Mouse (Mus musculus) hindbrain, embryonic 13.5 days (tissue): ENCODE measurements around the gene Rbms1. TPM values are rescaled to one million over a fixed set of nuclear protein-coding genes. Genes with fewer than 3 reads are reported as not detected.

Experiments used
- ATAC-seq: fragments of 200-750 bp; cut with Nextera tagmentation; 2 replicates; pipeline ENCODE4 v1.8.0; 2017; ENCODE audit warnings: moderate TSS enrichment; ENCODE audit not compliant: low FRiP score
- H3K27ac ChIP-seq: fragments of 300-500 bp; sonication (generic); 2 replicates; pipeline ENCODE4 v1.5.1; 2015; ENCODE audit warnings: inconsistent platforms, mild to moderate bottlenecking, moderate library complexity
- H3K27me3 ChIP-seq: fragments of 300-500 bp; sonication (generic); 2 replicates; pipeline ENCODE4 v1.6.1; 2015; ENCODE audit warnings: mild to moderate bottlenecking, inconsistent platforms
- H3K36me3 ChIP-seq: fragments of 300-500 bp; sonication (generic); 2 replicates; pipeline ENCODE4 v1.6.1; 2015; ENCODE audit warnings: mild to moderate bottlenecking, inconsistent platforms
- H3K4me1 ChIP-seq: fragments of 300-500 bp; sonication (generic); replicated peaks from 2 replicates; pipeline ENCODE4 v1.6.1; 2015; ENCODE audit warnings: inconsistent platforms
- H3K4me2 ChIP-seq: fragments of 300-500 bp; sonication (generic); 2 replicates; pipeline ENCODE4 v1.6.1; 2015; ENCODE audit warnings: inconsistent platforms, mild to moderate bottlenecking, moderate library complexity
- H3K4me3 ChIP-seq: fragments of 300-500 bp; sonication (generic); 2 replicates; pipeline ENCODE4 v1.5.1; 2015; ENCODE audit warnings: mild to moderate bottlenecking, inconsistent platforms
- H3K9ac ChIP-seq: fragments of 300-500 bp; sonication (generic); 2 replicates; pipeline ENCODE4 v1.6.1; 2015; ENCODE audit warnings: mild to moderate bottlenecking, inconsistent platforms
- H3K9me3 ChIP-seq: fragments of 300-500 bp; sonication (generic); 2 replicates; pipeline ENCODE4 v1.6.1; 2016; ENCODE audit warnings: inconsistent platforms
- WGBS: fragments of 180-500 bp; shearing (Covaris S2); methylation state at CpG from one replicate; pipeline ENCODE4 v1.1.7; 2015; 5-methylcytosine and 5-hydroxymethylcytosine counted together
- polyA plus RNA-seq: library from polyadenylated mRNA; unstranded; fragments of >200 nt; fragmentation: Nextera tagmentation; extraction: Ambion mirVana; gene quantifications from 2 replicates; pipeline ENCODE4 v1.2.1, GENCODE M21; 2015

The Rbms1 gene
- polyA plus RNA-seq, 1 experiment from 2014 or later = 71.4 TPM

- Histone ChIP-seq H3K9ac (no peak overlapping the region), H3K4me1 (no peaks in the 10 kb centered on the region), H3K27me3 (no peaks in the 10 kb centered on the region), H3K9me3 (no peaks in the 10 kb centered on the region), H3K27ac (no peak overlapping the region), H3K4me3 (no peak overlapping the region), H3K4me2 (no peak overlapping the region), H3K36me3 (peaks cover 34% of the 10 kb centered on the region)
- 96% methylated on average over 9 of the region's 9 CpGs for WGBS
- no peak for ATAC-seq
Measured at GRCm38 (mm10) chr2:60751274-60751673, 211.7 kb downstream of the Rbms1 start.

DNA sequence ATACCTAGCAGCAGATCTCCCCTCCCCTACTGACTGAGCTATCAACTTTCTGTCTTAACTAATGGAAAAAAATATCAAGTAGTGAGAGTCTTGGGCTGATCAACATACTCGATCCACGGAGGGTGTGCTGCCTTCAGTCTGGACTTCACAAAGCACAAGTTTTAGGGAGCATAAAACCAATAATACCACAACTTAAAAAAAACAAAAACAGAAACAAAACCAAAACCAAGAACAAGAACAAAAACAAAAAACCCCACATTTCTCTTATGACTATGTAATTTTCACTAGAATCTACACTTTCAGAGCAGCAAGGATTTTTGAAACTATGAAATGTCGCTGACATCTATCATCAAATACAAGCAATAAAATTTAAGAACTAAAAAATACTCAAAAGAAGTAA, 212.4 kb downstream of the Rbms1 start:
- no peak overlapping the region for H3K4me3 ChIP-seq
- ATAC-seq = no peak
- no peaks in the 10 kb centered on the region for H3K4me1 ChIP-seq
- H3K27me3 ChIP-seq = no peaks in the 10 kb centered on the region
- 92% methylated on average over 3 of the region's 3 CpGs for WGBS
- no peak overlapping the region for H3K27ac ChIP-seq
- H3K9me3 ChIP-seq = no peaks in the 10 kb centered on the region
- H3K4me2 ChIP-seq = no peak overlapping the region
- H3K36me3 ChIP-seq = peaks cover 27% of the 10 kb centered on the region
- no peak overlapping the region for H3K9ac ChIP-seq

GRCm38 (mm10) chr2:60748585-60748984, 214.4 kb downstream of the Rbms1 start:
- peaks cover 13% of the 10 kb centered on the region for H3K36me3 ChIP-seq
- no peaks in the 10 kb centered on the region for H3K27me3 ChIP-seq
- H3K9ac ChIP-seq = no peak overlapping the region
- no peak for ATAC-seq
- H3K4me2 ChIP-seq = no peak overlapping the region
- H3K4me1 ChIP-seq = no peaks in the 10 kb centered on the region
- WGBS = 96% methylated on average over 1 of the region's 1 CpGs
- H3K4me3 ChIP-seq = no peak overlapping the region
- H3K9me3 ChIP-seq = no peaks in the 10 kb centered on the region
- H3K27ac ChIP-seq = no peak overlapping the region

DNA sequence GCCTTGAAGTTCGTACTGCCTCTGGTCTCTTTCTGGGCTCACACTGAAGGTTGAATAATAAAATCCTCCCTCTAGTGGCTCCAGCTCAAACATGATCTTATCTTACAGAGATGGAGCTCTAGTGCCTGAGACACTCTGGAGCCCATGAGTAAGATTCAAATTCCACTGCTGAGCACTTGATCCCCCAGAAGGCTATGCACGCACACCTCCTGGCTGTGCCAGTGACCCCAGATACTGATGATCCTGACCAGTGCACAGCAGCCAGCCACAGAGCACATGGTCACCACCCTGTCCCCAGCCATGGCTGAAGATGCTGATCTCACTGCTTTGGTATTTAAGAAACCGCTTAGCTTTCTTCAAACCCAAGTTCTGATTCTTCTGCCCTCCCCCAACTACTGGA, 215.4 kb downstream of the Rbms1 start:
- Histone ChIP-seq H3K27me3 (no peaks in the 10 kb centered on the region), H3K27ac (no peak overlapping the region), H3K36me3 (peaks cover 6% of the 10 kb centered on the region; the same call in 1 of the 2 replicates), H3K9me3 (no peaks in the 10 kb centered on the region), H3K4me3 (no peak overlapping the region), H3K4me2 (no peak overlapping the region), H3K9ac (no peak overlapping the region), H3K4me1 (no peaks in the 10 kb centered on the region)
- 73% methylated on average over 3 of the region's 3 CpGs for WGBS
- no peak for ATAC-seq

DNA sequence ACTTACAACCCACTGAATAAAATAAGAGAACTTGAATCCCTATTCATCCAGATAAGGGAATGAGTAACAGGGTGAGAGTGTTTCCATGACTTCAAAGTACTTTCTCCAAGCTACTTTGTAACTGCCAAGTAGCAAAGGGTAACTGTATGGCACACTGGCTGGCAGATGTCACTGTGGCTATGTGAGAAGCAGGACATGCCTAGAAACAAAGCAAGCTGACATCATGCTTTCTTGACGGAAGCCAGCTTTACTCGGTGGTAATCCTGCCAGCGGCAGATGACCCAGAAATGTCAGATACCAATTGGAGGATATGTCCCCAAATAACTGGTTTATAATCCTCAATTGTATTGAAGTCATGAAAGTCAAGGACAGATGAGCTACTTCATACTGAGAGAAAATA, 218.3 kb downstream of the Rbms1 start:
- 56% methylated on average over 3 of the region's 3 CpGs for WGBS
- ATAC-seq = no peak
- Histone ChIP-seq H3K27me3 (no peaks in the 10 kb centered on the region), H3K4me3 (no peak overlapping the region), H3K27ac (no peak overlapping the region), H3K4me1 (no peaks in the 10 kb centered on the region), H3K4me2 (no peak overlapping the region), H3K9ac (no peak overlapping the region), H3K9me3 (no peaks in the 10 kb centered on the region), H3K36me3 (peaks cover 6% of the 10 kb centered on the region; the same call in 1 of the 2 replicates)

DNA sequence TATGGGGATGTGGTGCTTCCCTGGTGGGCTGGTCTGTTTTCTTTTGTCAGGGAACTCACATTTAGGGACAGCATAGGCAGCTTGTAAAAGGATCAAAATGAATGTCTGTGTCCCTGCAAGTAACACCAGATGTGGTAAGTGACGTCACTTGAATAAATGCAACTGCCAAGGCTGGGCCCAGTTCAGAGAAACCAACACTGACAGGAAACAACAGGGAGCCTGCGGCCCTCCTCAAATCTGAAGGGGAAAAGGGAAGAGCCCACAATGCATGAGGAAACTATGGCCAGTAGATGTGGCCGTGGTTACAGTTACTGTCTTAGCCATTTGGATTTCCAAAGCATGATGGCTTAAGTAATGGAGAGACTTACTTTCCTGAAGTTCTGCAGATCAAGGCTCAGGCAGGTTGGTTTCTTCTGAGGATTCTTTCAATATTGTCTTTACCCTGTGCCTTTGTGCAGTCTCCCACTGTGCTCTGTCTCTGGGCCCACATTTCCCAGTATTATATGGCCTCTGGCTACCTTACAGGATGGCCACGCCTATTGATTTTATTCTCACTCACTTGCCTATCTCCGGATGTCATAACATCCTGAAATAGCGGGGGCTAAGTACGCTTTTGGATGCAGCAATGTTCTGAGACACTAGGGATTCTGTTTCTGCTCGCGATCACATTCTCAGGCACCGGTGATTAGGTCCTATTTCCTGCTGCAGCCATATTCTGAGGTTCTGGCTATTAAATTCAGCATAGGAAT, 223.4 kb downstream of the Rbms1 start:
- WGBS = 79% methylated on average over 10 of the region's 10 CpGs
- Histone ChIP-seq H3K36me3 (no peaks in the 10 kb centered on the region), H3K9me3 (no peaks in the 10 kb centered on the region), H3K9ac (no peak overlapping the region), H3K27me3 (no peaks in the 10 kb centered on the region), H3K4me1 (no peaks in the 10 kb centered on the region), H3K27ac (no peak overlapping the region), H3K4me3 (no peak overlapping the region), H3K4me2 (no peak overlapping the region)
- no peak for ATAC-seq

GRCm38 (mm10) chr2:60730929-60731328, 232.1 kb downstream of the Rbms1 start:
- ATAC-seq = no peak
- Histone ChIP-seq H3K4me2 (no peak overlapping the region), H3K27me3 (no peaks in the 10 kb centered on the region), H3K4me1 (0 out of 2 replicates have a peak, but pooled peaks cover 3% of the 10 kb centered on the region), H3K36me3 (no peaks in the 10 kb centered on the region), H3K9ac (no peak overlapping the region), H3K9me3 (no peaks in the 10 kb centered on the region), H3K27ac (no peak overlapping the region), H3K4me3 (no peak overlapping the region)
- WGBS = 51% methylated on average over 6 of the region's 6 CpGs

DNA sequence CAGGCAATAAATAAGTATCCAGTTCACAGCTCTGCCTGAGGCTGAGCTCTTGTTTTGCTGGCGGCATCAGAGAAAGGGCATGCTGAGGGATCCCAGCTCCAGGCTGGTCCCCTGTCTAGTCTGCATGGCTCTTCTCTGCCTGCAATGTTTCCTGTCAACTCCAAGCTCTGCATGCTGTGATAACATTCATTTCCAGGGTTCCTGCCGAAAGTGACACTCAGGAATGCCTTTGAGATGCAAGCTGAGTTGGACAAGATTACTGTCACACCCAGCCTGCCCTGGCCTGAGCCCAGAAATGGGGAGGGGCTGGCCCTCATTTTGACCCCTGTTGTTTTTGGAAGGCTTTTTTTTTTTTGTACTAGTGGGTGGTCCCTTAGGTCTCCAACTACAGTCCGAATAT, 233.0 kb downstream of the Rbms1 start:
- H3K4me2 ChIP-seq = no peak overlapping the region
- H3K4me3 ChIP-seq = no peak overlapping the region
- 0 out of 2 replicates have a peak, but pooled peaks cover 3% of the 10 kb centered on the region for H3K4me1 ChIP-seq
- WGBS = 16% methylated on average over 3 of the region's 3 CpGs
- no peak overlapping the region for H3K9ac ChIP-seq
- ATAC-seq = no peak
- no peak overlapping the region for H3K27ac ChIP-seq
- no peaks in the 10 kb centered on the region for H3K36me3 ChIP-seq
- H3K9me3 ChIP-seq = no peaks in the 10 kb centered on the region
- H3K27me3 ChIP-seq = no peaks in the 10 kb centered on the region

DNA sequence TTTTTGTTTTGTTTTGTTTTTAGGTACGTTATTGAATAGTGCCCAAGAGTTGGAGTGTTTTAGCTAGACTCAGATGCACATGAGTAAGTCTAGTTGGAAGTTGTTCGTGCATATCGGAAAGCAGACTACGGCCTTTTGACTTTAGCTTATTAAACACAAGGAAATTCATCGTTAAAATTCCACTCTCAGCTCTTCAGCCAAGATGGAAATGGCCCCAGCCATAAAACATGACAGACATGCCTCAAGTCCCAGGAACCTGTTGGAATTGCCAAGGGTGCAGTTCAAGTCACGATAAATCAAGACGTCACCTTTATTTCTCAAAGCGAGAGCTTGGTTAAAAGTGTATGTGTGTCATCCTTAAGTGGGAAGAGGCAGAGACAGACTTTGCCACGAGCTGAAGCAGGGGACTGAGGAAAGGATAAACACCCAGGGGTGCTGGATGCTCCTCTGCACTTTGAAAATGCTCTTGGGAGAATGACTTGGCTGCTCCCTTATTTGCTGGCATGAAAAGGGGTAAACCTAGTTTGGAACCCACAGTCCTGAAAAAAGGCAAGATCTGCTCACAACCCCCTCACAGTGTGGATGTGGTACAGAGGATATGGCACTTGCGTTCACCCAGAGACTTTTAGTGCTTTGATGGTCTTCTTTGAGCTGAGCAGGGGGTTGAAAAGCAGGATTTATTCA, 233.9 kb downstream of the Rbms1 start:
- H3K4me1 ChIP-seq = 0 out of 2 replicates have a peak, but pooled peaks cover 3% of the 10 kb centered on the region
- no peak overlapping the region for H3K27ac ChIP-seq
- no peaks in the 10 kb centered on the region for H3K9me3 ChIP-seq
- no peak overlapping the region for H3K9ac ChIP-seq
- H3K4me2 ChIP-seq = no peak overlapping the region
- H3K36me3 ChIP-seq = no peaks in the 10 kb centered on the region
- no peak for ATAC-seq
- no peaks in the 10 kb centered on the region for H3K27me3 ChIP-seq
- no peak overlapping the region for H3K4me3 ChIP-seq
- WGBS = 76% methylated on average over 10 of the region's 10 CpGs

DNA sequence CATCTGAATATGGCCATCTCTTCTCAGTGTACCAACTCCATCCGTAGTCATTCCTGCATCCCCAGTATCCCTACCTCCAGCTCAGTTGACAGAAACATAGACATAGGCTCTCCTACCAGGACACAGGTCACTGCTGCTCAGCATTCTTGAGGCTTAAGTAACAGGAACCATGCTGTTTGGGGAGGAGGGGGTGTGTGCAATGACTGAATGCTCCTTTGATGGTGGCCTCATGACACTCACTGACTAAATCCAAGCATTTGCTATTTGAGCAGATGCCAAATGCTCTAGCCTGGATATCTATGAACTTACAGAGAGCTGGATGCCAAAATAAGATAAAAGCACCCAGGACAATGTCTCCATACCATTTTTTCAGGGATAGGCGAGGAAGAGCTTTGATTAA, 238.3 kb downstream of the Rbms1 start:
- Histone ChIP-seq H3K27ac (no peak overlapping the region), H3K36me3 (no peaks in the 10 kb centered on the region), H3K9ac (no peak overlapping the region), H3K9me3 (no peaks in the 10 kb centered on the region), H3K4me1 (peaks cover 7% of the 10 kb centered on the region; the same call in 1 of the 2 replicates), H3K4me2 (no peak overlapping the region), H3K27me3 (no peaks in the 10 kb centered on the region), H3K4me3 (no peak overlapping the region)
- 76% methylated on average over 2 of the region's 2 CpGs for WGBS
- ATAC-seq = no peak

- Histone ChIP-seq H3K4me2 (no peak overlapping the region), H3K4me3 (no peak overlapping the region), H3K36me3 (no peaks in the 10 kb centered on the region), H3K4me1 (peaks cover 7% of the 10 kb centered on the region; the same call in 1 of the 2 replicates), H3K9ac (no peak overlapping the region), H3K27me3 (no peaks in the 10 kb centered on the region), H3K9me3 (no peaks in the 10 kb centered on the region), H3K27ac (0 out of 2 replicates have a peak overlapping the region, but pooled peaks have one; percentile 0)
- 86% methylated on average over 3 of the region's 3 CpGs for WGBS
- no peak for ATAC-seq
Measured at GRCm38 (mm10) chr2:60722967-60723366, 240.0 kb downstream of the Rbms1 start.

DNA sequence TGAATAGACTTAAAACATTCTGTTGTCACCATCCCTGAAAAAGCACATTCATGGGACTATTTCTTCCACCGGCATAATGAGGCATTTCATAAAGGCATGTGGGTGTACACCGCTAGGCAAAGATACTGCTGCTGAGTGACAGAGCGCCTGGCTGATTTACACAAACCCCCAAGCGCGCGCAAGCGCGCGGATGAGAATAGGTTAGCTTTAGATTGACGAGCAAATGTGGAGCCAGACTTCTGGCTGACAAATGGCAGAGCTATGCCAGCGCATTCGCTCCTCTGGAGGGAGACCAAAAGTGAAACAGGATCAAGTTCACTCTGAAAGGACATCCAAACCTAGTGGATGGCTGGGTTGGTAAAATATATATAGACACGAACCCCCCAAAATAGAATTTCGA, 240.5 kb downstream of the Rbms1 start, which contains the start of gene Itgb6:
Itgb6 (minus strand) TSS at position 130 of the 400 bp plus-strand sequence.
- H3K27ac ChIP-seq = 0 out of 2 replicates have a peak within 1 kb of the TSS, but pooled peaks have one; percentile 0

More for the DNA sequence above, 240.5 kb downstream of the Rbms1 start, which contains the start of gene Itgb6:
- 65% methylated on average over 14 of the region's 14 CpGs for WGBS
- no peaks in the 10 kb centered on the region for H3K9me3 ChIP-seq
- H3K27me3 ChIP-seq = no peaks in the 10 kb centered on the region
- peak; percentile 32; the same call in 1 of the 2 replicates for ATAC-seq
- no peak within 1 kb of the TSS for H3K9ac ChIP-seq
- 0 out of 2 replicates have a peak within 1 kb of the TSS, but pooled peaks have one; percentile 26 for H3K4me2 ChIP-seq
- H3K36me3 ChIP-seq = no peaks in the 10 kb centered on the region
- peaks cover 9% of the 10 kb centered on the region for H3K4me1 ChIP-seq
- H3K4me3 ChIP-seq = no peak within 1 kb of the TSS
